Mouse (Mus musculus) layer of hippocampus, postnatal 36 days (tissue): Measurements from ENCODE around the gene Tkfc. TPM values are rescaled to one million over a fixed set of nuclear protein-coding genes. Genes with fewer than 3 reads are reported as not detected.

ENCODE experiments used
- DNase-seq, 2 experiments: peaks; one replicate each; pipeline ENCODE4 v3.0.0; 2022
- total RNA-seq, 2 experiments: library from RNA; stranded (reverse); gene quantifications; 2 replicates each; pipeline ENCODE4 v1.2.3; 2021

Gene Tkfc
- total RNA-seq = 10 to 100 TPM; 18.7 to 20.1 TPM

- peak; percentile 98 to 99 for DNase-seq
These were observed at the start of gene Tkfc, which contains the start of gene Ddb1 for GRCm38 (mm10) chr19:10605293-10605900. TSS of gene Tkfc (minus strand) at chr19:10605654. TSS of gene Ddb1 (plus strand) at chr19:10605327.

- no peak for DNase-seq
These were observed 42.7 kb upstream of the Tkfc start for GRCm38 (mm10) chr19:10648156-10648555.

GRCm38 (mm10) chr19:10645616-10646015 lies 40.2 kb upstream of the Tkfc start:
- no peak for DNase-seq

- DNase-seq = no peak
These were observed 35.3 kb upstream of the Tkfc start for GRCm38 (mm10) chr19:10640589-10641378.

GRCm38 (mm10) chr19:10640080-10640479 lies 34.6 kb upstream of the Tkfc start:
- no peak for DNase-seq

- no peak for DNase-seq
These were observed 32.4 kb upstream of the Tkfc start for GRCm38 (mm10) chr19:10637840-10638239.

GRCm38 (mm10) chr19:10634872-10635318 lies 29.4 kb upstream of the Tkfc start:
- peak; percentile 62 to 64 for DNase-seq

- peak; percentile 28 to 39 for DNase-seq
These were observed 28.8 kb upstream of the Tkfc start, which contains the start of gene Vwce for GRCm38 (mm10) chr19:10634106-10634871. TSS of gene Vwce (plus strand) at chr19:10634213.

GRCm38 (mm10) chr19:10608573-10609240 lies 3.3 kb upstream of the Tkfc start:
- no peak for DNase-seq

- no peak for DNase-seq
These were observed 608 bp upstream of the Tkfc start for GRCm38 (mm10) chr19:10605901-10606622.

- no peak for DNase-seq
These were observed 920 bp downstream of the Tkfc start for GRCm38 (mm10) chr19:10604534-10604933.

GRCm38 (mm10) chr19:10603660-10604523 lies 1.6 kb downstream of the Tkfc start:
- no peak for DNase-seq

- peak; percentile 82 to 85 for DNase-seq
These were observed 2.7 kb downstream of the Tkfc start for GRCm38 (mm10) chr19:10602787-10603186.

- DNase-seq = no peak
These were observed 3.1 kb downstream of the Tkfc start for GRCm38 (mm10) chr19:10602247-10602769.

GRCm38 (mm10) chr19:10599648-10600047 lies 5.8 kb downstream of the Tkfc start:
- no peak for DNase-seq

- no peak for DNase-seq
These were observed 7.3 kb downstream of the Tkfc start for GRCm38 (mm10) chr19:10598188-10598587.

- DNase-seq = no peak
These were observed 13.6 kb downstream of the Tkfc start for GRCm38 (mm10) chr19:10591659-10592377.

GRCm38 (mm10) chr19:10590301-10590700 lies 15.2 kb downstream of the Tkfc start:
- no peak for DNase-seq

GRCm38 (mm10) chr19:10589127-10589857 lies 16.2 kb downstream of the Tkfc start:
- no peak for DNase-seq
